Mouse (Mus musculus) small intestine, adult 2 months (tissue): ENCODE measurements around the gene Cnga3.

Source experiments
- CTCF ChIP-seq: fragments of 200-500 bp; IDR thresholded peaks from 2 replicates; pipeline ENCODE4 v1.5.1; 2012; ENCODE audit warnings: low read depth, mild to moderate bottlenecking, control low read depth, inconsistent platforms, low read length, moderate library complexity, mixed read lengths; ENCODE audit not compliant: insufficient replicate concordance, insufficient read length; ENCODE audit errors: extremely low read depth
- POLR2A ChIP-seq: fragments of 200-500 bp; IDR thresholded peaks from 2 replicates; pipeline ENCODE4 v1.6.1; 2012; ENCODE audit warnings: low read depth, mild to moderate bottlenecking, control low read depth, inconsistent platforms, low read length, moderate library complexity

DNA sequence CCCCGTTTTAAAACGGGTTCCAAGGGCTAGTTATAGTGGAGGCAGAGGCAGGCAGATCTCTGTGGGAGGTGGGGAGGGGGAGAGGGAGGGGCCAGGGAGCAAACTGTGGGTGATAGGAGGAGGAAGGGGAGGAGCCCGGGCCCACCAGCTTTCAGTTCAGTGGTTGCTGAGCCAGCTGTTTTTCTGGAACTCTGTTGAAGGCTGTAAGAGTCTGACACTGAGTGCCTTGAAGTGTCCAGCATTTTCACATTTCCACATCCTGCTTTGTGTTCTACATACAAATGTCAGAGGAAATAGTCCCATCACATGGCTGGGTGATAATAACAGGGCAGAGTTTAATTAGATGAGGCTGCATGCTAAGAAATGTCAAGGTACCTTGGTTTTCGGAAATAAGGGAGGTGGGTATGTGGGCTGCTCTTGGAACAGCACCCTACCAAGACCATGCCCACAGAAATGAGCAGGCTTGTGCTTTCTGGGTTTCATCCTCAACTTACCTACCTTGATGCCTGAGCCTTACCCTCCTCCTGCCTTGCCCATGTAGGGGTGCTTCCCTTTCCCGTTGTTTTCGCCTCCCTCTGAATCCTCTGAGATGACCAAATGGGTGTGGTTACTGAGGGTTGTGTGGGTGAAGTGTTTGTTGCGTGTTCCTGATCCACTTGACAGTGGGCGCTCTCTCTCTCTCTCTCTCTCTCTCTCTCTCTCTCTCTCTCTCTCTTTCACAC is 93.9 kb downstream of the Cnga3 start:
- TF ChIP-seq CTCF, result no peak
- no peak for TF ChIP-seq POLR2A
